Mouse (Mus musculus) kidney, adult 2 months (tissue): ENCODE results near the gene Pnck.

Source experiments
- CTCF ChIP-seq: fragments of 200-500 bp; conservative IDR thresholded peaks from 2 replicates; pipeline ENCODE4 v1.5.1; 2011; ENCODE audit warnings: low read depth, mild to moderate bottlenecking, control low read depth, low read length, moderate library complexity, mixed read lengths; ENCODE audit not compliant: insufficient read depth, insufficient read length
- POLR2A ChIP-seq: fragments of 200-500 bp; IDR thresholded peaks from one replicate; pipeline ENCODE4 v1.6.1; 2011; ENCODE audit warnings: low read depth, low read length, control low read depth

GRCm38 (mm10) chrX:73658936-73659574 lies 862 bp downstream of the Pnck start:
- TF ChIP-seq POLR2A (no peak), CTCF (no peak)
